Mouse (Mus musculus) bone marrow, adult 2 months (tissue): ENCODE measurements around the gene Shld1. TPM values are rescaled to one million over a fixed set of nuclear protein-coding genes. Genes with fewer than 3 reads are reported as not detected.
A peak's percentile ranks its signal among the peaks of the same experiment; 100 is the strongest.

Source experiments
- H3K27ac ChIP-seq: fragments of 200-500 bp; 2 replicates; pipeline ENCODE4 v1.5.1; 2012; ENCODE audit warnings: low read depth, mild to moderate bottlenecking, control low read depth, inconsistent platforms, low read length; ENCODE audit not compliant: control insufficient read depth, poor library complexity, insufficient read depth
- H3K4me1 ChIP-seq: fragments of 200-500 bp; 2 replicates; pipeline ENCODE4 v1.6.1; 2011; ENCODE audit warnings: low read length; ENCODE audit not compliant: control insufficient read depth, insufficient read depth
- H3K4me3 ChIP-seq: fragments of 200-500 bp; replicated peaks from 2 replicates; pipeline ENCODE3; 2011; ENCODE audit warnings: mild to moderate bottlenecking, low read depth, low read length, control low read depth; ENCODE audit not compliant: control insufficient read depth
- CTCF ChIP-seq: fragments of 200-500 bp; IDR thresholded peaks from 2 replicates; pipeline ENCODE4 v1.5.1; 2011; ENCODE audit warnings: low read length, control low read depth; ENCODE audit not compliant: control insufficient read depth, insufficient read depth
- POLR2A ChIP-seq: fragments of 200-500 bp; IDR thresholded peaks from 2 replicates; pipeline ENCODE4 v1.6.1; 2011; ENCODE audit warnings: low read depth, mild to moderate bottlenecking, control low read depth, low read length, borderline replicate concordance; ENCODE audit not compliant: control insufficient read depth
- WGBS: fragments of 180-500 bp; shearing (Covaris S2); methylation state at CpG from one replicate; pipeline ENCODE4 v1.1.7; 2018; 5-methylcytosine and 5-hydroxymethylcytosine counted together
- polyA plus RNA-seq: library from polyadenylated mRNA; stranded (reverse); fragments of >200 nt; gene quantifications from 2 replicates; pipeline ENCODE4 v1.2.4, GENCODE M21; 2011; ENCODE audit warnings: low replicate concordance; ENCODE audit not compliant: missing spikeins, insufficient read depth, insufficient read length

Gene Shld1
- polyA plus RNA-seq, 1 experiment = 13.6 TPM

- WGBS = 81% methylated on average over 9 of the region's 9 CpGs
- no peaks in the 10 kb centered on the region for H3K4me1 ChIP-seq
- TF ChIP-seq CTCF (no peak), POLR2A (no peak)
- no peak overlapping the region for H3K27ac ChIP-seq
- H3K4me3 ChIP-seq = no peak overlapping the region
Observed at GRCm38 (mm10) chr2:132720921-132721566, 34.3 kb downstream of the Shld1 start.

GRCm38 (mm10) chr2:132721844-132722243, 35.1 kb downstream of the Shld1 start:
- no peak for TF ChIP-seq POLR2A
- 85% methylated on average over 2 of the region's 2 CpGs for WGBS

DNA sequence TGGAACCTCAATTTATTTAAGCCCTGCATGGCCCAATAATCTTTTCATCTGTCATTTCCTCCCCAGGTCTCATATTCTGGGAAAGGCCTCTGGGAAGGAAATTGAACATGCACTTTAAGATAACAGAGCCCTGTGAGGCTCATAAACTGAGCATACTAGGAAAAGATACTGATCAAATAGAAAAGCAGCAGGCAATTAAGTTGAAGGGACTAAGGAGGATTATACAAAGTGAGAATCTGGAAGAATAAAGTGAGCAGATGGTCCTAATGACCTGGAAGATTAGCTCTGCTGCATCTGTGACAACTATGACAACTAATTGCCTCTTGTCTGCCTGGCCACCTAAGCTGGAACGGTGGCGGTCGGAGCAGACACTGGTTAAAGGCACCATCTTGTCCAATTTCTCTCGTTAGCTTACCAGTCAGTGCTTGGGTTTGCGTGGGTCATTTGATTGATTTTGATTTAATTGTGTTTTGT, 37.3 kb downstream of the Shld1 start:
- TF ChIP-seq POLR2A (no peak), CTCF (no peak)
- no peak overlapping the region for H3K27ac ChIP-seq
- 89% methylated on average over 5 of the region's 5 CpGs for WGBS
- no peaks in the 10 kb centered on the region; the same call in 1 of the 2 replicates for H3K4me1 ChIP-seq
- no peak overlapping the region for H3K4me3 ChIP-seq

More at GRCm38 (mm10) chr2:132721844-132722243, 35.1 kb downstream of the Shld1 start:
- Histone ChIP-seq H3K27ac (no peak overlapping the region), H3K4me1 (no peaks in the 10 kb centered on the region), H3K4me3 (no peak overlapping the region)

DNA sequence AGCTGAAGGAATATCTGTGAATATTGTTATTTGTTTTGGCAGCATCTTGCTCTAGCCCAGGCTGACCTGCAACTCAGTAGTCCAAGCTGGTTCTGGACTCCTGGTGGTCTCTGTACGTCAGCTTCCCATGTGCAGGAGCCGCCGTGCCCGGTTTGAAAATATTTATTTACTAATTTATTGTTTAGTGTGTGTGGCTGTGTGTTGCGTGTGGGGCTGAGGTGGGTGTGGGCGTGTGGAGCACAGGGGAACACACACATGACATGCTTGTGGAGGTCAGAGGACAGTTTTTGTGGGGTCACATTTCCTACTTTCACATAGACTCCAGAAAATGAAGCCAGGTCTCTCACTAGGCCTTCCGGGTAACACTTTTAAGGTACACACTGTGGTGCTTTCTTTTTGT, 37.8 kb downstream of the Shld1 start:
- TF ChIP-seq POLR2A = no peak
- TF ChIP-seq CTCF = no peak
- WGBS = 92% methylated on average over 7 of the region's 7 CpGs

DNA sequence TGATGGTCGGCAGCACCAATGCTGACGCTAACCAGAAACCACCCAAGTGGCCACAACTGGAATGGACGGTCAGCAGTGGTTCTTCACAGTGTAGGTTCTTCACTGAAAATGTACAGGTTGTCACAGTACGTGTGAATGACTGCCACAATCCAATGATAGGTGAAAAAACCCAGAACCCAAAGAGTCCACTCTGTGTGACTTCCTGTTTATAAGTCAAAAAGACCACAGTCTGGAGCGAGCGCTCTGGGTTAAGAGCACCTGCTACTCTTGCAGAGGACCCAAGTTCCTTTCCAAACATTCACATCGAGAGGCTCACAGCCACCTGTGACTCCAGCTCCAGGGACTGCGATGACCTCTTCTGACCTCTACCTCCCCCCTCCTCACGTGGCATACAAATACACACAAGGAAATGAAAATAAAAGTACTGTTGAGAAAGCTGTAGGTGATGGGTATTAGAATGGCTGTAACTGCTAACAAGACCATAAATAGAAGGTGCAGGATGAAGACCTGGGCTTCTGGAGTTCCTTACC, 38.7 kb downstream of the Shld1 start:
- TF ChIP-seq CTCF (no peak), POLR2A (no peak)
- WGBS = 56% methylated on average over 9 of the region's 9 CpGs
- H3K4me3 ChIP-seq = no peak overlapping the region
- peak overlapping the region; percentile 3; the same call in 1 of the 2 replicates for H3K27ac ChIP-seq
- no peaks in the 10 kb centered on the region; the same call in 1 of the 2 replicates for H3K4me1 ChIP-seq

More for the DNA sequence above, 37.8 kb downstream of the Shld1 start:
- H3K4me1 ChIP-seq = no peaks in the 10 kb centered on the region; the same call in 1 of the 2 replicates
- no peak overlapping the region for H3K4me3 ChIP-seq
- no peak overlapping the region for H3K27ac ChIP-seq

- Histone ChIP-seq H3K27ac (no peak overlapping the region), H3K4me1 (no peaks in the 10 kb centered on the region; the same call in 1 of the 2 replicates), H3K4me3 (no peak overlapping the region)
- WGBS = 88% methylated on average over 2 of the region's 2 CpGs
- no peak for TF ChIP-seq CTCF
- no peak for TF ChIP-seq POLR2A
Observed at GRCm38 (mm10) chr2:132726156-132726555, 39.4 kb downstream of the Shld1 start.

- 83% methylated on average over 5 of the region's 5 CpGs for WGBS
- Histone ChIP-seq H3K4me1 (no peaks in the 10 kb centered on the region; the same call in 1 of the 2 replicates), H3K27ac (no peak overlapping the region), H3K4me3 (no peak overlapping the region)
- no peak for TF ChIP-seq CTCF
- no peak for TF ChIP-seq POLR2A
Observed at GRCm38 (mm10) chr2:132732940-132733339, 46.2 kb downstream of the Shld1 start.

DNA sequence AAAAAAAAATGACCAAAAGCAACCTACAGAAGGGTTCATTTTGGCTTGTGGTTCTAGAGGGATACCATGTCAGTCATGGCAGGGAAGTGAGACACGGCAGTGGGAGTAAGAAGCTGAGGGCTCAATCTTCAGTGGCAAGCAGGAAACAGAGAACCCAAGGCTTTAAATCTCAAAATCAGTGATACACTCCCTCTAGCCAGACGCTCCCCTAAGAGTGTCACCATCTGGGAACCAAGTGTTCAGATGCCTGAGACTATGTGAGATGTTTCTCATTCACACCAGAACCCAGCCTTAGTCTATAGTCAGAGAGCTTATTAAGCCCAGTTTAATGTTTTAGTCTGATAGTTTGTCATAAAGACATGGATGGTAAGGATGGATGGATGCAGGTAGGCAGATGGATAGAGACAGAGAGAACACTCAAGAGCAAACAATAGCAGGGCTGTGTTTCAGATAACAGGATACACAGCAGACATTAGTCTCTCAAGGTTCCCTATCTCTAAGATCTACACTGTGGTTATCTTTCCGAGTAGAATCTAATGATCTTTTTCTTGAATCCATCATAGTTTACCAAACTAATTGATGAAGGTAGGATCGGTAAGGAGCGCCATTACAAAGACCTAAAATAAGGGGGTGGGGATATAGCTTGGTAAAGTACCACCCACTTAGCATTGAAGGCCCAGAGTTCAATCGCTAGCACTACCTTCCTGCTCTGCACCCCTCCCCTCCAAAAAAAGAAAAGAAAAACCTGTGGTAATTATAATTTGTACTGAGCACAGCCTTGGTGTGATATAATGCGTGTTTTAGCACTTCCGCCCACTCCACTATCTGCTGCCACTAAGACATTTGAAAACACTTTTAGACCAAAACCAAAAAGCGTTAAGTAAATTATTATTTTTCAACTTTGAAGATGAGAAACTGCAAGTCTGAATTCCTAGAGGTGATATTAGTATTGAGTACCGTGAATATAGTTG, 47.2 kb downstream of the Shld1 start:
- H3K4me3 ChIP-seq = no peak overlapping the region
- no peaks in the 10 kb centered on the region; the same call in 1 of the 2 replicates for H3K4me1 ChIP-seq
- TF ChIP-seq POLR2A = no peak
- TF ChIP-seq CTCF = no peak
- H3K27ac ChIP-seq = no peak overlapping the region
- 86% methylated on average over 10 of the region's 10 CpGs for WGBS
